12 mouse cellular contexts compared by ENCODE assay signal in genomic region chr11:90844925-90845319, GRCm38 (mm10).
DNase-seq lines count a peak whose midpoint lies in the region; ATAC-seq and TF ChIP-seq lines count a peak whose summit lies in the region.
"Had no signal": no experiment of that assay in that cellular context is flagged by ENCODE, and none has a peak within 500 bp of the region (broad histone marks: within the 10 kb centered on the region; RNA-seq: fewer than 3 reads in every experiment).

No protein-coding gene starts in this region.

- no peak overlapping the region for H3K9ac ChIP-seq in lung, embryonic 14.5 days
- H3K9ac ChIP-seq in limb, embryonic 14.5 days (ENCODE audit: low read depth, low read length, severe bottlenecking): no peak overlapping the region

- no peaks in the 10 kb centered on the region for H3K27me3 ChIP-seq in lung, embryonic 14.5 days (ENCODE audit: insufficient read depth, low read length)
- no peaks in the 10 kb centered on the region for H3K27me3 ChIP-seq in embryonic facial prominence, embryonic 10.5 days (replicated peaks; ENCODE audit: low read depth, poor library complexity, severe bottlenecking)
- H3K27me3 ChIP-seq in limb, embryonic 14.5 days (ENCODE audit: control insufficient read depth, insufficient read depth, low read length): no peaks in the 10 kb centered on the region

- no peak for TF ChIP-seq CTCF in lung, embryonic 14.5 days (IDR thresholded peaks at IDR 0.05; ENCODE audit: low read depth)

- TF ChIP-seq POLR2A in limb, embryonic 14.5 days (IDR thresholded peaks at IDR 0.05; ENCODE audit: borderline replicate concordance, extremely low read depth, insufficient read depth, insufficient read length): no peak

- H3K36me3 ChIP-seq in lung, embryonic 14.5 days (ENCODE audit: insufficient read depth): no peaks in the 10 kb centered on the region
- no peaks in the 10 kb centered on the region for H3K36me3 ChIP-seq in embryonic facial prominence, embryonic 10.5 days (replicated peaks)
- H3K36me3 ChIP-seq in limb, embryonic 14.5 days (ENCODE audit: control insufficient read depth, insufficient read depth, low read length): no peaks in the 10 kb centered on the region

- no peak overlapping the region for H3K27ac ChIP-seq in lung, embryonic 14.5 days (ENCODE audit: low read depth)
- H3K27ac ChIP-seq in embryonic facial prominence, embryonic 10.5 days (replicated peaks): no peak overlapping the region
- H3K27ac ChIP-seq in limb, embryonic 14.5 days (replicated peaks; ENCODE audit: low read depth, low read length): no peak overlapping the region
- H3K27ac ChIP-seq: macrophage had no signal

- peak; percentile 30 for DNase-seq in lung, embryonic 14.5 days
- no peak for DNase-seq in lung, postnatal 4 days
- DNase-seq in embryonic facial prominence, embryonic 10.5 days (ENCODE audit: low spot score): peak; percentile 10
- DNase-seq in kidney, adult 8-10 months: peak; percentile 4 to 12
- peak; percentile 65 for DNase-seq in limb, embryonic 14.5 days (ENCODE audit: low spot score)
- no peak for DNase-seq in frontal cortex, postnatal 14 days (ENCODE audit: low spot score in 2 of 2)
- no peak for DNase-seq in cerebellum, postnatal 36 days
- DNase-seq: gastrocnemius, postnatal 36 days; thymus, postnatal 25 days had no signal

- H3K9me3 ChIP-seq in lung, embryonic 14.5 days (ENCODE audit: low read depth, low read length): no peaks in the 10 kb centered on the region
- H3K9me3 ChIP-seq in embryonic facial prominence, embryonic 10.5 days: 0 out of 2 replicates have a peak, but pooled peaks cover 6% of the 10 kb centered on the region
- H3K9me3 ChIP-seq in limb, embryonic 14.5 days (ENCODE audit: control insufficient read depth, low read length): peaks cover 5% of the 10 kb centered on the region

- H3K4me1 ChIP-seq in lung, embryonic 14.5 days (ENCODE audit: insufficient read depth): no peaks in the 10 kb centered on the region
- H3K4me1 ChIP-seq in embryonic facial prominence, embryonic 10.5 days: no peaks in the 10 kb centered on the region
- no peaks in the 10 kb centered on the region for H3K4me1 ChIP-seq in limb, embryonic 14.5 days (ENCODE audit: control insufficient read depth, insufficient read depth, low read length)

- no peak overlapping the region for H3K4me3 ChIP-seq in lung, embryonic 14.5 days (ENCODE audit: low read depth, low read length)
- H3K4me3 ChIP-seq in embryonic facial prominence, embryonic 10.5 days: no peak overlapping the region
- no peak overlapping the region for H3K4me3 ChIP-seq in limb, embryonic 14.5 days (replicated peaks; ENCODE audit: low read length)

- no peak for ATAC-seq in lung, embryonic 14.5 days (ENCODE audit: insufficient read depth)
- ATAC-seq in limb, embryonic 14.5 days (ENCODE audit: low FRiP score, low read depth): no peak; the same call in 1 of the 2 replicates
- ATAC-seq: activated CD4-positive, CD25-positive, alpha-beta regulatory T cell, adult 4 months; forebrain, embryonic 16.5 days had no signal

- WGBS in lung, embryonic 14.5 days: 61% methylated on average over 6 of the region's 6 CpGs
- 87% methylated on average over 6 of the region's 6 CpGs for WGBS in embryonic facial prominence, embryonic 10.5 days
- 38% methylated on average over 6 of the region's 6 CpGs for WGBS in limb, embryonic 14.5 days

- H3K4me2 ChIP-seq in lung, embryonic 14.5 days: no peak overlapping the region
- no peak overlapping the region for H3K4me2 ChIP-seq in limb, embryonic 14.5 days (replicated peaks; ENCODE audit: low read depth, low read length, severe bottlenecking)

Comparison
In these comparisons a context has a peak if more than half of its experiments do, and no peak if none do; other contexts are left out.
1. DNase-seq: peak in lung, embryonic 14.5 days (single experiment), embryonic facial prominence, embryonic 10.5 days (single experiment), kidney, adult 8-10 months (2 of 2) and limb, embryonic 14.5 days (single experiment); none in lung, postnatal 4 days (0 of 2), frontal cortex, postnatal 14 days (0 of 2) and cerebellum, postnatal 36 days (0 of 2).